Mouse (Mus musculus): ENCODE measurements around the gene 1700029P11Rik. TPM values are rescaled to one million over a fixed set of nuclear protein-coding genes. Genes with fewer than 3 reads are reported as not detected.

The 1700029P11Rik gene
- total RNA-seq, 2 experiments from 2014 or later: not detected

Other genes starting within 250 kb of the 1700029P11Rik start
- gene Zc3h7b, start 235.5 kb upstream of the 1700029P11Rik start, total RNA-seq (2021): 100 to 1,000 TPM; 177 to 182 TPM
- 100 to 1,000 TPM; 206 to 228 TPM for gene Rangap1, start 235.0 kb upstream of the 1700029P11Rik start, total RNA-seq (2021)
- 100 to 1,000 TPM; 244 to 267 TPM for gene Tef, start 178.1 kb upstream of the 1700029P11Rik start, total RNA-seq (2021)
- 10 to 100 TPM; 26.4 to 37.6 TPM for gene Tob2, start 121.7 kb upstream of the 1700029P11Rik start, total RNA-seq (2021)
- gene Phf5a, start 108.6 kb upstream of the 1700029P11Rik start, total RNA-seq (2021): 10 to 100 TPM; 31.0 to 36.3 TPM
- gene Aco2, start 108.2 kb upstream of the 1700029P11Rik start, total RNA-seq (2021): 100 to 1,000 TPM; 425 to 455 TPM
- gene Polr3h, start 54.3 kb upstream of the 1700029P11Rik start, total RNA-seq (2021): 10 to 100 TPM; 46.7 to 58.5 TPM
- 10 to 100 TPM; 83.6 to 86.1 TPM for gene Csdc2, start 43.8 kb upstream of the 1700029P11Rik start, total RNA-seq (2021)
- gene Pmm1, start 19.6 kb upstream of the 1700029P11Rik start, total RNA-seq (2021): 100 to 1,000 TPM; 197 to 221 TPM
- 10 to 100 TPM; 19.1 to 33.7 TPM for gene Xrcc6, start 7.3 kb downstream of the 1700029P11Rik start, total RNA-seq (2021)
- gene Desi1, start 53.3 kb downstream of the 1700029P11Rik start, total RNA-seq (2021): 100 to 1,000 TPM; 103 to 118 TPM
- 100 to 1,000 TPM; 102 to 107 TPM for gene Snu13, start 67.1 kb downstream of the 1700029P11Rik start, total RNA-seq (2021)
- not detected for gene 4930407I10Rik, start 78.6 kb downstream of the 1700029P11Rik start, total RNA-seq (2021)
- 1 to 10 TPM; 3.4 to 3.6 TPM for gene Mei1, start 89.5 kb downstream of the 1700029P11Rik start, total RNA-seq (2021)
- gene Ccdc134, start 147.4 kb downstream of the 1700029P11Rik start, total RNA-seq (2021): 10 to 100 TPM in 1 of 2 experiments, 1 to 10 TPM in 1; 9.5 to 14.2 TPM
- 100 to 1,000 TPM; 183 to 198 TPM for gene Srebf2, start 166.6 kb downstream of the 1700029P11Rik start, total RNA-seq (2021)
- gene Shisa8, start 232.3 kb downstream of the 1700029P11Rik start, total RNA-seq (2021): 1 to 10 TPM; 3.6 to 4.7 TPM
- gene Tnfrsf13c, start 243.8 kb downstream of the 1700029P11Rik start, total RNA-seq (2021): 1 to 10 TPM in 1 of 2 experiments, under 1 TPM in 1; 0.22 to 1.1 TPM